Mouse (Mus musculus) erythroblast, embryonic 14.5 days (primary cell): ENCODE measurements around the gene Celf2.

ENCODE experiments used
- GATA1 ChIP-seq: IDR thresholded peaks from 2 replicates; pipeline ENCODE4 v1.6.1; 2012; ENCODE audit warnings: low read length, inconsistent platforms, mixed read lengths
- TAL1 ChIP-seq: IDR thresholded peaks from 3 replicates; pipeline ENCODE4 v1.6.1; 2012; ENCODE audit warnings: low read length, inconsistent platforms, mixed read lengths

GRCm38 (mm10) chr2:7249002-7249401, 260.4 kb downstream of the Celf2 start:
- no peak for TF ChIP-seq TAL1
- no peak for TF ChIP-seq GATA1
